In genomic region chr4:129061486-129061885, GRCm38 (mm10) we compare ENCODE assay signal across 18 mouse cellular contexts. TPM values are rescaled to one million over a fixed set of nuclear protein-coding genes. Genes with fewer than 3 reads are reported as not detected.
"Had no signal": no experiment of that assay in that cellular context is flagged by ENCODE, and none has a peak within 500 bp of the region (broad histone marks: within the 10 kb centered on the region; RNA-seq: fewer than 3 reads in every experiment).

No protein-coding gene starts in this region.

- H3K36me3 ChIP-seq: intestine, embryonic 15.5 days; kidney, embryonic 15.5 days; limb, embryonic 10.5 days; liver, embryonic 15.5 days had no signal

- ATAC-seq: intestine, embryonic 15.5 days; lung, postnatal 0 days; midbrain, embryonic 16.5 days had no signal

- H3K27me3 ChIP-seq: intestine, embryonic 15.5 days; kidney, embryonic 15.5 days; liver, embryonic 15.5 days had no signal

- H3K27ac ChIP-seq: intestine, embryonic 15.5 days; kidney, embryonic 15.5 days; left cerebral cortex, adult 2 months; limb, embryonic 10.5 days; liver, embryonic 15.5 days; stomach, postnatal 0 days had no signal

- H3K9ac ChIP-seq: intestine, embryonic 15.5 days; kidney, embryonic 15.5 days; liver, embryonic 15.5 days had no signal

- H3K4me2 ChIP-seq: intestine, embryonic 15.5 days; kidney, embryonic 15.5 days; liver, embryonic 11.5 days had no signal

- DNase-seq: kidney, adult 18-20 months; kidney, postnatal 14 days; lung, adult 2 months; lung, postnatal 36 days; thymus, adult 2 months; thymus, postnatal 25 days had no signal

- H3K4me3 ChIP-seq: intestine, embryonic 15.5 days; kidney, embryonic 15.5 days; left cerebral cortex, adult 2 months; limb, embryonic 10.5 days; liver, embryonic 15.5 days had no signal

- H3K9me3 ChIP-seq: intestine, embryonic 15.5 days; kidney, embryonic 15.5 days; limb, embryonic 10.5 days; liver, embryonic 15.5 days had no signal

RNA-seq across cellular contexts. Expression of gene Tmem54, which starts 43.9 kb away (rescaled TPM):
- total RNA-seq: layer of hippocampus, postnatal 25 days; left cerebral cortex, adult 2 months; left cerebral cortex, postnatal 14 days; neutrophil, adult 5-6 weeks had no signal
- polyA plus RNA-seq: midbrain, embryonic 16.5 days had no signal
